Mouse (Mus musculus) CH12.LX (cell line): ENCODE results near the gene Serpinb1a.

Source experiments
- CTCF ChIP-seq, 2 experiments: IDR thresholded peaks in 1 of 2; conservative IDR thresholded peaks in 1 of 2; 2 replicates each; pipeline ENCODE4 v1.5.1; 2011 to 2012; ENCODE audit warnings: low read depth in 2 of 2, low read length in 2 of 2, improper control_type of control experiment in 1 of 2, inconsistent platforms in 1 of 2, mild to moderate bottlenecking in 1 of 2, moderate library complexity in 1 of 2
- EP300 ChIP-seq: IDR thresholded peaks from 2 replicates; pipeline ENCODE4 v1.6.1; 2011; ENCODE audit warnings: low read length, improper control_type of control experiment
- MEF2A ChIP-seq: IDR thresholded peaks from 2 replicates; pipeline ENCODE4 v1.6.1; 2014; ENCODE audit warnings: low read depth, mild to moderate bottlenecking, inconsistent platforms, low read length, improper control_type of control experiment, borderline replicate concordance
- RAD21 ChIP-seq: IDR thresholded peaks from 2 replicates; pipeline ENCODE4 v1.6.1; 2011; ENCODE audit warnings: low read depth, mild to moderate bottlenecking, low read length, improper control_type of control experiment, moderate library complexity
- SMC3 ChIP-seq: IDR thresholded peaks from 2 replicates; pipeline ENCODE4 v1.6.1; 2011; ENCODE audit warnings: low read depth, low read length, improper control_type of control experiment

DNA sequence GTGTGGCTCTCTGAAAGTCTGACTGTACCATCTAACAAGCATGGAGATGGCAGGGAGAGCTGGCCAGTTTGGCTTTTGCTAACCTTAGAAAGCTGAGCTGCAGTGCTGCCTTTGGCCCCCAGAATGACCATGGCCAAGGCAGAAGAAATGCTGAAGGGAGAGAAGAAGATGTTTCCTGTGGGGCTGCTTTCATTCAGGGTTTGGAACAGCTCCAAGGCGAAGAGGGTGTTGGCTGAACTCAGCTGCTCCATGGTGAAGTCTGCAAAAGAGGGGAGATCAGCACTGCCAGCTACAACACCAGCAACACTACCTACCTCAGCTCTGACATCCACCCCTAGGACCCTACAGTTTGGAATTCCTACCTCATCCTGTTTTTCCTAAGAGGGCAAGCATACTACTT is 829 bp downstream of the Serpinb1a start:
- TF ChIP-seq CTCF (conservative IDR thresholded peaks at IDR 0.05 in 1 of 2, IDR thresholded peaks at IDR 0.05 in 1 of 2; ENCODE audit: low read depth in 2 of 2, low read length in 2 of 2) (no peak), SMC3 (no peak), EP300 (no peak), RAD21 (no peak), MEF2A (no peak)
